In the genomic region with DNA sequence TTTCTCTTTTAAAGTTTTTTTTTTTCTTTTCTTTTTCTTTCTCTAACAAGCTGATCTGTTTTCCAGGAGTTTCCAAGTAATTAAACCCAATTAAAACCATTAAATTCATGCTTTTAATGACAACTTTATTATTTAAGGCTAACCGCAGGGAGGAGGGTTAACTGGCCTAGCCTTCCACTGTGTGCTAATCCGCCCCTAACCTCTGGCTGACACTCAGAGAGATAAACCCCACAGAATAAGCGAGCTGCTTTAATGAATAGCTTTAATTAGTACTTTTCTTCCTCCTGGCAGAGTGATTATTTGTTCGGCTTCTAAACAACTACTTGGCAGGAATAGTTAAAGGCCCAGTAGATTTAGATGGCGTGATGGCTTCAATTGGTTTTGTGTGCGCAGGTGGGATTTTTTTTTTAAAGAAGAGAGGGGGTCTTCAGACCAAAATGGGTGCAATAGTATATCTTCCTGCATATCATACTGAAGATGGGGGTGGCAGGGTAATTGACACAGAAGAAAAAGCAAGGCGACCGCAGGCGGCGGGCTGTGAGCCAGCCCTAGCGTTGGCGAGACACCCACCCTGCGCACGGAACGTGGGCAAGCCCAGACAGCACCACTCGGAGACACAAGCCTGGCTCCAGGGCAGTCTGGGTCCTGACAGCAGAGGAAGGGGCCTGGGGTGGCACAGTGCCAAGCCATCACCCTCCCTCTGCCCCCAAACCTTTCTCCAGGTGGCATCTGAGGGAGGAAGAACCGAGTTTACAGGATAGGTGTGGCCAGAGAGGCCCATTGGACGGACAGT, we compare ENCODE assay signal across 15 mouse cellular contexts.
A peak's percentile ranks its signal among the peaks of the same experiment; 100 is the strongest.
DNase-seq lines count a peak whose midpoint lies in the region; ATAC-seq lines count a peak whose summit lies in the region.
"Had no signal": no experiment of that assay in that cellular context is flagged by ENCODE, and none has a peak within 500 bp of the region (broad histone marks: within the 10 kb centered on the region; RNA-seq: fewer than 3 reads in every experiment).

No protein-coding gene starts in this region.

- peaks cover 36% of the 10 kb centered on the region for H3K27me3 ChIP-seq in midbrain, embryonic 12.5 days
- no peaks in the 10 kb centered on the region for H3K27me3 ChIP-seq in midbrain, embryonic 15.5 days (replicated peaks)
- H3K27me3 ChIP-seq in embryonic facial prominence, embryonic 13.5 days: no peaks in the 10 kb centered on the region
- peaks cover 11% of the 10 kb centered on the region; the same call in 1 of the 2 replicates for H3K27me3 ChIP-seq in forebrain, embryonic 16.5 days (replicated peaks; ENCODE audit: control insufficient read depth, insufficient read depth, low read length)

- no peak overlapping the region for H3K4me2 ChIP-seq in midbrain, embryonic 12.5 days (replicated peaks)
- H3K4me2 ChIP-seq in midbrain, embryonic 15.5 days: no peak overlapping the region
- no peak overlapping the region for H3K4me2 ChIP-seq in embryonic facial prominence, embryonic 13.5 days
- H3K4me2 ChIP-seq in forebrain, embryonic 16.5 days (ENCODE audit: low read length): peak overlapping the region; percentile 42
- H3K4me2 ChIP-seq: heart, embryonic 11.5 days; liver, embryonic 13.5 days; neural tube, embryonic 12.5 days had no signal

- peaks cover 50% of the 10 kb centered on the region for H3K4me1 ChIP-seq in midbrain, embryonic 12.5 days
- peaks cover 22% of the 10 kb centered on the region for H3K4me1 ChIP-seq in midbrain, embryonic 15.5 days
- peaks cover 57% of the 10 kb centered on the region for H3K4me1 ChIP-seq in embryonic facial prominence, embryonic 13.5 days
- H3K4me1 ChIP-seq in forebrain, embryonic 16.5 days (replicated peaks; ENCODE audit: control insufficient read depth, insufficient read depth, low read length): peaks cover 23% of the 10 kb centered on the region
- H3K4me1 ChIP-seq: liver, embryonic 13.5 days had no signal

- WGBS in midbrain, embryonic 12.5 days: 40% methylated on average over 18 of the region's 18 CpGs
- 30% methylated on average over 18 of the region's 18 CpGs for WGBS in midbrain, embryonic 15.5 days
- 53% methylated on average over 18 of the region's 18 CpGs for WGBS in embryonic facial prominence, embryonic 13.5 days
- WGBS in forebrain, embryonic 16.5 days: 5% methylated on average over 18 of the region's 18 CpGs

- no peaks in the 10 kb centered on the region for H3K9me3 ChIP-seq in midbrain, embryonic 12.5 days
- H3K9me3 ChIP-seq in midbrain, embryonic 15.5 days: no peaks in the 10 kb centered on the region
- no peaks in the 10 kb centered on the region for H3K9me3 ChIP-seq in embryonic facial prominence, embryonic 13.5 days
- H3K9me3 ChIP-seq in forebrain, embryonic 16.5 days (ENCODE audit: control insufficient read depth, low read length): no peaks in the 10 kb centered on the region
- H3K9me3 ChIP-seq: liver, embryonic 13.5 days; neural tube, embryonic 12.5 days had no signal

- peak; percentile 55 for DNase-seq in retina, postnatal 7 days (ENCODE audit: low read depth, low spot score)
- no peak for DNase-seq in adrenal gland, adult 8-10 months
- no peak for DNase-seq in adrenal gland, postnatal 4 days (ENCODE audit: low spot score in 2 of 2)
- DNase-seq: kidney, postnatal 25 days; layer of hippocampus, postnatal 36 days; liver, embryonic 13.5 days; thymus, postnatal 25 days had no signal

- peak; percentile 56; the same call in 1 of the 2 replicates for ATAC-seq in midbrain, embryonic 12.5 days (ENCODE audit: low FRiP score, low read depth)
- ATAC-seq in midbrain, embryonic 15.5 days (replicated peaks): no peak
- 0 out of 2 replicates have a peak, but pooled peaks have one; percentile 60 for ATAC-seq in embryonic facial prominence, embryonic 13.5 days (ENCODE audit: insufficient number of reproducible peaks, insufficient read depth, low FRiP score, low TSS enrichment, low read depth)
- ATAC-seq in forebrain, embryonic 16.5 days: peak; percentile 92
- ATAC-seq: inflammation-experienced regulatory T-cells, adult 6 months had no signal

- no peak overlapping the region for H3K9ac ChIP-seq in midbrain, embryonic 12.5 days (replicated peaks)
- H3K9ac ChIP-seq in midbrain, embryonic 15.5 days: no peak overlapping the region
- no peak overlapping the region for H3K9ac ChIP-seq in embryonic facial prominence, embryonic 13.5 days
- peak overlapping the region; percentile 22; the same call in 1 of the 2 replicates for H3K9ac ChIP-seq in forebrain, embryonic 16.5 days (replicated peaks; ENCODE audit: low read depth, low read length)
- H3K9ac ChIP-seq: liver, embryonic 13.5 days; neural tube, embryonic 12.5 days had no signal

- H3K27ac ChIP-seq in midbrain, embryonic 12.5 days (replicated peaks): no peak overlapping the region
- no peak overlapping the region; the same call in 1 of the 2 replicates for H3K27ac ChIP-seq in midbrain, embryonic 15.5 days
- peak overlapping the region; percentile 69 for H3K27ac ChIP-seq in embryonic facial prominence, embryonic 13.5 days
- H3K27ac ChIP-seq in forebrain, embryonic 16.5 days (ENCODE audit: low read length): peak overlapping the region; percentile 75
- H3K27ac ChIP-seq: liver, embryonic 13.5 days; macrophage; neural tube, embryonic 12.5 days had no signal

- H3K4me3 ChIP-seq in midbrain, embryonic 12.5 days: no peak overlapping the region
- no peak overlapping the region for H3K4me3 ChIP-seq in midbrain, embryonic 15.5 days
- no peak overlapping the region for H3K4me3 ChIP-seq in embryonic facial prominence, embryonic 13.5 days
- H3K4me3 ChIP-seq in forebrain, embryonic 16.5 days (replicated peaks; ENCODE audit: low read length): no peak overlapping the region
- H3K4me3 ChIP-seq: liver, embryonic 13.5 days; neural tube, embryonic 12.5 days had no signal

- H3K36me3 ChIP-seq in midbrain, embryonic 12.5 days: no peaks in the 10 kb centered on the region
- no peaks in the 10 kb centered on the region for H3K36me3 ChIP-seq in midbrain, embryonic 15.5 days (replicated peaks)
- H3K36me3 ChIP-seq in embryonic facial prominence, embryonic 13.5 days: no peaks in the 10 kb centered on the region
- no peaks in the 10 kb centered on the region for H3K36me3 ChIP-seq in forebrain, embryonic 16.5 days (ENCODE audit: control insufficient read depth, insufficient read depth)
- H3K36me3 ChIP-seq: liver, embryonic 13.5 days; neural tube, embryonic 12.5 days had no signal

Comparison
In these comparisons a context has a peak if more than half of its experiments do, and no peak if none do; other contexts are left out.
1. H3K27ac ChIP-seq: peak in embryonic facial prominence, embryonic 13.5 days (single experiment) and forebrain, embryonic 16.5 days (single experiment); none in midbrain, embryonic 12.5 days (single experiment) and midbrain, embryonic 15.5 days (single experiment).